Mouse (Mus musculus) testis, adult 2 months (tissue): ENCODE measurements around the gene Tbc1d1. TPM values are rescaled to one million over a fixed set of nuclear protein-coding genes. Genes with fewer than 3 reads are reported as not detected.

Source experiments
- H3K27ac ChIP-seq: fragments of 200-500 bp; 2 replicates; pipeline ENCODE4 v1.5.1; 2012; ENCODE audit warnings: low read depth, low read length; ENCODE audit not compliant: control insufficient read depth, insufficient read depth
- H3K27me3 ChIP-seq: fragments of 200-500 bp; 2 replicates; pipeline ENCODE4 v1.6.1; 2012; ENCODE audit warnings: mild to moderate bottlenecking, low read length, moderate library complexity; ENCODE audit not compliant: control insufficient read depth, insufficient read depth
- H3K36me3 ChIP-seq: fragments of 200-500 bp; 2 replicates; pipeline ENCODE4 v1.6.1; 2012; ENCODE audit warnings: mild to moderate bottlenecking, low read length; ENCODE audit not compliant: control insufficient read depth, insufficient read depth
- H3K4me1 ChIP-seq: fragments of 200-500 bp; 2 replicates; pipeline ENCODE4 v1.6.1; 2012; ENCODE audit warnings: low read length; ENCODE audit not compliant: control insufficient read depth, insufficient read depth
- H3K4me3 ChIP-seq: fragments of 200-500 bp; 2 replicates; pipeline ENCODE4 v1.5.1; 2012; ENCODE audit warnings: low read depth, mild to moderate bottlenecking, low read length, moderate library complexity, mixed read lengths; ENCODE audit not compliant: control insufficient read depth
- CTCF ChIP-seq: fragments of 200-500 bp; IDR thresholded peaks from 2 replicates; pipeline ENCODE4 v1.5.1; 2012; ENCODE audit warnings: low read depth, mild to moderate bottlenecking, inconsistent platforms, low read length, moderate library complexity; ENCODE audit not compliant: control insufficient read depth, insufficient read depth, insufficient replicate concordance
- POLR2A ChIP-seq: fragments of 200-500 bp; IDR thresholded peaks from 2 replicates; pipeline ENCODE4 v1.6.1; 2012; ENCODE audit warnings: low read depth, mild to moderate bottlenecking, inconsistent platforms, low read length, moderate library complexity; ENCODE audit not compliant: control insufficient read depth
- polyA plus RNA-seq: library from polyadenylated mRNA; depleted of rRNA; stranded (reverse); fragments of >200 nt; gene quantifications from 2 replicates; pipeline ENCODE4 v1.2.3, GENCODE M21; 2012

Gene Tbc1d1
- polyA plus RNA-seq, 1 experiment: 37.8 TPM

- no peaks in the 10 kb centered on the region for H3K36me3 ChIP-seq
- H3K27me3 ChIP-seq: no peaks in the 10 kb centered on the region
- H3K4me1 ChIP-seq: no peaks in the 10 kb centered on the region
- H3K27ac ChIP-seq: no peak overlapping the region
- no peak for TF ChIP-seq POLR2A
- TF ChIP-seq CTCF: no peak
- H3K4me3 ChIP-seq: no peak overlapping the region
Observed at GRCm38 (mm10) chr5:64206875-64207274, 50.8 kb downstream of the Tbc1d1 start.

GRCm38 (mm10) chr5:64207800-64208199 is 51.7 kb downstream of the Tbc1d1 start:
- Histone ChIP-seq H3K4me3 (no peak overlapping the region), H3K27ac (no peak overlapping the region), H3K36me3 (no peaks in the 10 kb centered on the region), H3K4me1 (no peaks in the 10 kb centered on the region), H3K27me3 (no peaks in the 10 kb centered on the region)
- TF ChIP-seq POLR2A: no peak
- no peak for TF ChIP-seq CTCF

- H3K27ac ChIP-seq: no peak overlapping the region
- TF ChIP-seq CTCF: no peak
- TF ChIP-seq POLR2A: no peak
- no peaks in the 10 kb centered on the region for H3K36me3 ChIP-seq
- no peak overlapping the region for H3K4me3 ChIP-seq
- H3K27me3 ChIP-seq: no peaks in the 10 kb centered on the region
- no peaks in the 10 kb centered on the region for H3K4me1 ChIP-seq
Observed at GRCm38 (mm10) chr5:64210817-64211216, 54.7 kb downstream of the Tbc1d1 start.

GRCm38 (mm10) chr5:64211284-64211683 is 55.2 kb downstream of the Tbc1d1 start:
- no peaks in the 10 kb centered on the region for H3K4me1 ChIP-seq
- TF ChIP-seq CTCF (no peak), POLR2A (no peak)
- H3K4me3 ChIP-seq: no peak overlapping the region
- no peaks in the 10 kb centered on the region for H3K36me3 ChIP-seq
- no peak overlapping the region for H3K27ac ChIP-seq
- H3K27me3 ChIP-seq: no peaks in the 10 kb centered on the region

GRCm38 (mm10) chr5:64212206-64212605 is 56.1 kb downstream of the Tbc1d1 start:
- no peak overlapping the region for H3K27ac ChIP-seq
- H3K4me3 ChIP-seq: no peak overlapping the region
- no peaks in the 10 kb centered on the region for H3K4me1 ChIP-seq
- TF ChIP-seq CTCF (no peak), POLR2A (no peak)
- no peaks in the 10 kb centered on the region for H3K27me3 ChIP-seq
- no peaks in the 10 kb centered on the region for H3K36me3 ChIP-seq

GRCm38 (mm10) chr5:64212619-64213018 is 56.5 kb downstream of the Tbc1d1 start:
- Histone ChIP-seq H3K27me3 (no peaks in the 10 kb centered on the region), H3K27ac (no peak overlapping the region), H3K4me1 (no peaks in the 10 kb centered on the region), H3K4me3 (no peak overlapping the region), H3K36me3 (no peaks in the 10 kb centered on the region)
- TF ChIP-seq POLR2A (no peak), CTCF (no peak)

- H3K27ac ChIP-seq: no peak overlapping the region
- no peak for TF ChIP-seq POLR2A
- TF ChIP-seq CTCF: no peak
Observed at GRCm38 (mm10) chr5:64215806-64216205, 59.7 kb downstream of the Tbc1d1 start.

GRCm38 (mm10) chr5:64216326-64216725 is 60.2 kb downstream of the Tbc1d1 start:
- TF ChIP-seq POLR2A: no peak
- no peak for TF ChIP-seq CTCF
- H3K27me3 ChIP-seq: no peaks in the 10 kb centered on the region
- H3K4me3 ChIP-seq: no peak overlapping the region
- no peaks in the 10 kb centered on the region for H3K4me1 ChIP-seq
- no peaks in the 10 kb centered on the region for H3K36me3 ChIP-seq
- no peak overlapping the region for H3K27ac ChIP-seq

More at GRCm38 (mm10) chr5:64215806-64216205, 59.7 kb downstream of the Tbc1d1 start:
- no peaks in the 10 kb centered on the region for H3K27me3 ChIP-seq
- H3K36me3 ChIP-seq: no peaks in the 10 kb centered on the region
- H3K4me3 ChIP-seq: no peak overlapping the region
- no peaks in the 10 kb centered on the region for H3K4me1 ChIP-seq
